Mouse (Mus musculus) intestine, embryonic 14.5 days (tissue): ENCODE measurements around the gene Spop. TPM values are rescaled to one million over a fixed set of nuclear protein-coding genes. Genes with fewer than 3 reads are reported as not detected.

Experiments used
- ATAC-seq: fragments of 200-750 bp; cut with Nextera tagmentation; replicated peaks from 2 replicates; pipeline ENCODE4 v1.8.0; 2017; ENCODE audit warnings: low read depth, moderate number of reproducible peaks, moderate TSS enrichment, moderate library complexity; ENCODE audit not compliant: low FRiP score, low TSS enrichment
- DNase-seq: peaks from one replicate; pipeline ENCODE4 v3.0.0-alpha.2; 2018; ENCODE audit warnings: low spot score
- H3K27ac ChIP-seq: fragments of 300-500 bp; sonication (generic); 2 replicates; pipeline ENCODE4 v1.5.1; 2014; ENCODE audit warnings: low read depth, mild to moderate bottlenecking, control low read depth
- H3K27me3 ChIP-seq: fragments of 300-500 bp; sonication (generic); replicated peaks from 2 replicates; pipeline ENCODE4 v1.6.1; 2014; ENCODE audit warnings: low read length, control low read depth; ENCODE audit not compliant: control insufficient read depth, insufficient read depth
- H3K36me3 ChIP-seq: fragments of 300-500 bp; sonication (generic); 2 replicates; pipeline ENCODE4 v1.6.1; 2014; ENCODE audit warnings: low read length, control low read depth; ENCODE audit not compliant: control insufficient read depth, insufficient read depth
- H3K4me1 ChIP-seq: fragments of 300-500 bp; sonication (generic); replicated peaks from 2 replicates; pipeline ENCODE4 v1.6.1; 2014; ENCODE audit warnings: low read length, control low read depth, mixed read lengths; ENCODE audit not compliant: control insufficient read depth, insufficient read depth
- H3K4me2 ChIP-seq: fragments of 300-500 bp; sonication (generic); 2 replicates; pipeline ENCODE4 v1.6.1; 2014; ENCODE audit warnings: low read length
- H3K4me3 ChIP-seq: fragments of 300-500 bp; sonication (generic); 2 replicates; pipeline ENCODE4 v1.5.1; 2014; ENCODE audit warnings: low read depth, low read length, control low read depth, mixed read lengths
- H3K9ac ChIP-seq: fragments of 300-500 bp; sonication (generic); 2 replicates; pipeline ENCODE4 v1.6.1; 2014; ENCODE audit warnings: mild to moderate bottlenecking, low read length
- H3K9me3 ChIP-seq: fragments of 300-500 bp; sonication (generic); 2 replicates; pipeline ENCODE4 v1.6.1; 2016; ENCODE audit warnings: low read length, control low read depth; ENCODE audit not compliant: control insufficient read depth
- WGBS: fragments of 180-500 bp; shearing (Covaris S2); extraction: QIAGEN DNeasy Blood & Tissue Kit; methylation state at CpG from one replicate; pipeline ENCODE4 v1.1.7; 2014; 5-methylcytosine and 5-hydroxymethylcytosine counted together
- polyA plus RNA-seq: library from polyadenylated mRNA; unstranded; fragments of >200 nt; fragmentation: Nextera tagmentation; extraction: Ambion mirVana; gene quantifications from 2 replicates; pipeline ENCODE4 v1.2.1, GENCODE M21; 2014

The Spop gene
- polyA plus RNA-seq, 1 experiment from 2014 or later, result 95.5 TPM

- H3K36me3 ChIP-seq, result peaks cover 65% of the 10 kb centered on the region
Measured at GRCm38 (mm10) chr11:95485634-95486033, 71.8 kb downstream of the Spop start.

GRCm38 (mm10) chr11:95487237-95487636 lies 73.4 kb downstream of the Spop start:
- no peaks in the 10 kb centered on the region for H3K27me3 ChIP-seq
- H3K9me3 ChIP-seq, result no peaks in the 10 kb centered on the region
- peaks cover 71% of the 10 kb centered on the region for H3K36me3 ChIP-seq
- DNase-seq (no peak), ATAC-seq (no peak)
- H3K4me1 ChIP-seq, result no peaks in the 10 kb centered on the region
- H3K27ac ChIP-seq, result no peak overlapping the region
- H3K9ac ChIP-seq, result no peak overlapping the region
- 96% methylated on average over 2 of the region's 2 CpGs for WGBS
- no peak overlapping the region for H3K4me3 ChIP-seq
- no peak overlapping the region for H3K4me2 ChIP-seq

More at GRCm38 (mm10) chr11:95485634-95486033, 71.8 kb downstream of the Spop start:
- no peak overlapping the region for H3K9ac ChIP-seq
- no peak for ATAC-seq
- H3K4me1 ChIP-seq, result no peaks in the 10 kb centered on the region
- 91% methylated on average over 18 of the region's 18 CpGs for WGBS
- H3K27me3 ChIP-seq, result no peaks in the 10 kb centered on the region
- no peak overlapping the region for H3K4me2 ChIP-seq
- H3K9me3 ChIP-seq, result no peaks in the 10 kb centered on the region
- no peak overlapping the region for H3K4me3 ChIP-seq
- H3K27ac ChIP-seq, result no peak overlapping the region
- no peak for DNase-seq

DNA sequence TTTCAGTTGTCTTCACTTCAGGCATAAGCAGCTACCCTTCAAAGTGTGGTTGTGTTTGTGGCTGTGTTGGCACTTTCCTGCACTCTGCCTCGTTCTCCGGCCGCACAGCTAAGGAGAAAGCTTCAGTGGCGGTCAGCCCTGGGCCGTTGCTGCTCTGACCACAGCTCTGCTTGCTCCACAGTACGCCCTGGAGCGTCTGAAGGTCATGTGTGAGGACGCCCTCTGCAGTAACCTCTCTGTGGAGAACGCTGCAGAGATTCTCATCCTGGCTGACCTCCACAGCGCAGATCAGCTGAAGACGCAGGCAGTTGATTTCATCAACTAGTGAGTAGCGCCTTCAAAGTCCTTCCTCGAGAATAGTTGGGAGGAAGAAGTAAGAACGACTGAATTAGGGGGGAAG lies 76.2 kb downstream of the Spop start:
- Histone ChIP-seq H3K27ac (no peak overlapping the region), H3K9ac (no peak overlapping the region), H3K4me2 (no peak overlapping the region), H3K9me3 (no peaks in the 10 kb centered on the region), H3K27me3 (no peaks in the 10 kb centered on the region), H3K4me1 (no peaks in the 10 kb centered on the region), H3K4me3 (no peak overlapping the region), H3K36me3 (peaks cover 73% of the 10 kb centered on the region)
- ATAC-seq (no peak), DNase-seq (no peak)
- WGBS, result 86% methylated on average over 14 of the region's 14 CpGs

DNA sequence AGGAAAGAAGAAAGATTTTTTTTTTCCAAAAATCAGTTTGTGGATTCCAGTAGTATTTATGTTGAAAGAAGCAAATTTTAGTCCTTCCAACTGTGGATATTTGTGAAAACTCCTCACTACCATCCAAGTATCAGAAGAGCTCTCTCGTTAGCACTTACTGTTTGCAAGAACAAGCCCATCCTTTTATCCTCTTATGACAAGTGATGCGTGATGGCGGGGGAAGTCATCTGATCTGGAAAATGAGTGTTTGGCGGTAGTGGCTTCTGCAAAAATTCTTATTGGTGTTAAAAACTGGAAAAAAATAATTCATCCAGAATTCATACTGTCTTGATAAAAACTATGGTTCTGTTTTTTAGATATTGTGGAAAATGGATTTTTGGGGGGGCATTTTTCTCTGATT lies 78.4 kb downstream of the Spop start:
- Histone ChIP-seq H3K4me1 (no peaks in the 10 kb centered on the region), H3K27ac (no peak overlapping the region), H3K4me2 (no peak overlapping the region), H3K9me3 (no peaks in the 10 kb centered on the region), H3K4me3 (no peak overlapping the region), H3K9ac (no peak overlapping the region), H3K27me3 (no peaks in the 10 kb centered on the region), H3K36me3 (peaks cover 58% of the 10 kb centered on the region)
- ATAC-seq (no peak), DNase-seq (no peak)
- 86% methylated on average over 4 of the region's 4 CpGs for WGBS

- Histone ChIP-seq H3K4me2 (no peak overlapping the region), H3K4me1 (no peaks in the 10 kb centered on the region), H3K36me3 (peaks cover 59% of the 10 kb centered on the region), H3K4me3 (no peak overlapping the region), H3K9me3 (no peaks in the 10 kb centered on the region), H3K27ac (no peak overlapping the region), H3K27me3 (no peaks in the 10 kb centered on the region), H3K9ac (no peak overlapping the region)
- DNase-seq (no peak), ATAC-seq (no peak)
- 91% methylated on average over 4 of the region's 4 CpGs for WGBS
Measured at GRCm38 (mm10) chr11:95493010-95493409, 79.1 kb downstream of the Spop start.

DNA sequence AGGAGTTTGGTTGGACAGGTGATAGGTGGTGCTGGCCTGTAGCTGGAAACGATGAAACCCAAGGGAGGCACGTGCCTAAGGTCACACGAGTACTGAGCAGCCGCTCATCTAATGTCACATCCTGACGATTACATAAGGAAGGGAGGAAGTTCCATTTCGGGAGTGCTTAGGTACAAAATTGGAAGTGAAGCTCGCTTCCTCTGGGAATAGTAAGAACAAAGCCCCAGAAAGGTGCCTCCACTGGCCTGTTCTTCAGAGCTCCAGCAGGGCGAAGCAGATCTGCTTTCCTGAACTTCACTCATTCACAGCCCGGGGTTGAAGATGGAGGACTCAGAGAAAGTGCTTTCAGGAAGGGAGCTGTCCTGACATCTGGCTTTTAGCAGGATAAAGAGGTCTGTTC lies 80.1 kb downstream of the Spop start:
- no peak overlapping the region for H3K27ac ChIP-seq
- no peaks in the 10 kb centered on the region for H3K9me3 ChIP-seq
- H3K27me3 ChIP-seq, result no peaks in the 10 kb centered on the region
- DNase-seq (no peak), ATAC-seq (no peak)
- H3K4me3 ChIP-seq, result no peak overlapping the region
- H3K4me2 ChIP-seq, result no peak overlapping the region
- WGBS, result 87% methylated on average over 9 of the region's 9 CpGs
- no peaks in the 10 kb centered on the region for H3K4me1 ChIP-seq
- H3K9ac ChIP-seq, result no peak overlapping the region
- H3K36me3 ChIP-seq, result peaks cover 60% of the 10 kb centered on the region

DNA sequence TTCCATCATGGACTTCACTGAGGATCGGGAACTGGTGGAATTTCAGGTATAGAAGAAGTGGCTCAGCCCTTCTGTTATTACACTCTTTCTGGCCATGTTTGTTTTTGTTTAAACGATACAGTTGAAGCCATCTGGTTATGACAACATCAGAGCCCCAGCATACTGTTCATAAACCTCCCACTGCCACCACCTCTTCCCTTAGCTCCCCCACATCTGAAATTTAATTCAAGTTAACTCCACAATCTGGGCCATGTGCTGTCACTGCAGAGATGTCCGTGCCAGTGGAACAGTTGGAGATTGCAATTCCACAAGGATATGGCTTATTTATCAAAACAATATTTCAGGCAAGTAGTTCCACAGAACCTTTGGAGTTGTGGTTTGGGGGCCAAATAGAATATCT lies 80.5 kb downstream of the Spop start:
- no peak overlapping the region for H3K4me2 ChIP-seq
- H3K4me3 ChIP-seq, result no peak overlapping the region
- no peaks in the 10 kb centered on the region for H3K27me3 ChIP-seq
- H3K36me3 ChIP-seq, result peaks cover 57% of the 10 kb centered on the region
- H3K27ac ChIP-seq, result no peak overlapping the region
- H3K4me1 ChIP-seq, result no peaks in the 10 kb centered on the region
- ATAC-seq, result no peak
- WGBS, result 86% methylated on average over 3 of the region's 3 CpGs
- H3K9me3 ChIP-seq, result no peaks in the 10 kb centered on the region
- DNase-seq, result no peak
- no peak overlapping the region for H3K9ac ChIP-seq

DNA sequence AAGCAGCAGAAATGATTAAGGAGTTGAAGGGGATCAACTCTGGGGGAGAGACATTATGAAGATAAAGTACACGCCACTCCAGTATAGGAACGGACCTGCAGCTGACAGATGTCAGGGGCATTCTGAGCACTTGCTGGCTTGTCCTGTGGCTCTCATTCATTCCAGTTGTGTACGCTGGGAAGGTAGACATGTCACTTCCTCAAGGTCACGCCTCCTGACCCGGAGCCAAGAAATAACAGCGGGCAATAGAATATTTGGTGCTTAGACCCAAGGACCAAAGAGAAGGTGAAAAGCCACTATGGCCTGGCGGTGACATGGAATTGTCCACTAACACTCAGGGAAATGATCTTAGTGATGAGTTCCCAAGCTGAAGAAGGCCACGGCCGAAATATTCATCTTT lies 82.0 kb downstream of the Spop start:
- no peak overlapping the region for H3K4me3 ChIP-seq
- H3K36me3 ChIP-seq, result peaks cover 46% of the 10 kb centered on the region
- no peaks in the 10 kb centered on the region for H3K27me3 ChIP-seq
- DNase-seq, result no peak
- no peak overlapping the region for H3K9ac ChIP-seq
- WGBS, result 89% methylated on average over 9 of the region's 9 CpGs
- no peak overlapping the region for H3K4me2 ChIP-seq
- H3K27ac ChIP-seq, result no peak overlapping the region
- no peak for ATAC-seq
- H3K4me1 ChIP-seq, result no peaks in the 10 kb centered on the region
- no peaks in the 10 kb centered on the region for H3K9me3 ChIP-seq

GRCm38 (mm10) chr11:95497921-95498320 lies 84.0 kb downstream of the Spop start:
- no peak for ATAC-seq
- H3K4me1 ChIP-seq, result no peaks in the 10 kb centered on the region
- no peaks in the 10 kb centered on the region for H3K9me3 ChIP-seq
- H3K4me3 ChIP-seq, result no peak overlapping the region
- peaks cover 31% of the 10 kb centered on the region for H3K36me3 ChIP-seq
- 94% methylated on average over 5 of the region's 5 CpGs for WGBS
- H3K9ac ChIP-seq, result no peak overlapping the region
- no peaks in the 10 kb centered on the region for H3K27me3 ChIP-seq
- no peak for DNase-seq
- H3K27ac ChIP-seq, result no peak overlapping the region
- H3K4me2 ChIP-seq, result no peak overlapping the region
